Mouse (Mus musculus) left cerebral cortex, adult 9 months (tissue): Measurements from ENCODE around the gene Oxsr1.

Experiments
- DNase-seq, 2 experiments: peaks; one replicate each; pipeline ENCODE4 v3.0.0; 2022; ENCODE audit warnings: low spot score in 2 of 2

Gene Oxsr1

DNA sequence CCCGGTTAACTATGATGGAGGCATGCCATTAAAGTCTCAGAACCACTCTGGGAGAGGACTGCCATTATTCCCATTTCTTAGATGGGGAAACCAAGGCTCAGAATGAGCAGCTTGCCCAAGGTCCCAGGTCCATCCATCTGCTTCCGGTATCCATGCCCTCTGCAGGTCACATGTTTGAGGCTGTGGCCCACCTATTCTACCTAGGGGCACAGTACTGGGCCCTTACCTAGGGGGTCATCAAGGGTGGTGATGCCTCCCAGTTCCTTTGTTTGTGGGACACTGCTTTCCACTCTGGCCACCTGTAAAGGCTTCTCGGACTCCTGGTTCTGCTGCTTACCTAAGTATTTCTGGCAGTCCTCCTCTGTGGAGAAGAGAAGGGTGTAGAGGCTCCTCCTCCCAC lies 16.1 kb upstream of the Oxsr1 start:
- DNase-seq, result no peak

DNA sequence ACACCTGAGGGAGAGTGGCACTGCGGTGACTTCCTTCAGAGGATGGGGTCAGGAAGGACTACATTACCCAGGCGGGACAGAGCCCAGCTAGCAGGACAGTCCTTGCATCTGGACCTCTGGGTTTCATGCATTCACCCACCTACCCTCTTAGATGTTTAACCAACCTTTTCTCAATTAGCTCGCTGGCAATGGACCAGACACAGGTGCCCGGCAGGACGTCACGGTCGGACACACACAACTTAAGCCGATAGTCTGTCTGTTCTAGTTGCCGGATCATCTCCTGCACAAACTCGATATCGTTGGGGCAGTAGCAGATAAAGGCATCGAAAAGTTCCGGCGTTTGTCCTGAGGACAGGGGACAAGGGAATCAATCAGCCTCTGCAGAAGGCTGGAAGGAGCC lies 15.6 kb upstream of the Oxsr1 start:
- DNase-seq, result no peak

DNA sequence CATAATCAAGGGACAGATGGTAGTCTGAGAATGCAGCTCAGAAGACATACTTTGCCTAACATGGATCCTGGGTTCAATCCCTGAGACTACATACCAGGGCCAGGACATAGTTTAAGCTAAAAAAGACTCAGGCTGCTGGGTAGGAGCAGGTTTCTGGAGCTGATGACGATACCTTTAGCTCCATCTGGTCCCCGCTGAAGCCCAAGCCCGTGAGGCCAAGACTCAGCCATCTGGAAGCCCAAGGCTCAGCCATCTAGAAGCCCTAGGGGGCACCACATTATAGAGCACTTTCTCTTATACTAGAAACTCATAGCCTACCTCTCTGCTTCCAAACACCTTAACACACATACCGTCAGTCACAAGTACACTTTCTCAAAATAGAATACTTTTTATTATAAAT lies 13.3 kb upstream of the Oxsr1 start:
- DNase-seq, result no peak

DNA sequence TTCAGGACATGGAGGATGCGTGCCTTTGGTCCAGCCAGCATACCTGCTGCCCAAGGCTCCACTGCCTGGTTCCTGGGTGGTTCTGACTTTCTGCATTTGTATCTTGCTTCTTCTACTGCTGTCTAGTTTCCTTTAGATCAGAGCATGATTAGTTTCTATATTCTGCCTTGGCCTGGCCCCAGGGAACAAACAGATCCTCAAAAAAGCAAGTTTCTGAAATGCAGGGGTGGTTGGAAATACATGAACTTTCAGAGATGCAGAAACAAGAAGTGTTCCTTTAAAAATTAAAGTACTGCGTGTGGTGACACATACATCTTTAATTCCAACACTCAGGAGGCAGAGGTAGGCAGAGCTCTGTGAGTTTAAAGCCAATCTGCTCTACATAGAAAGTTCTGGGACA lies 12.6 kb upstream of the Oxsr1 start:
- peak in 1 of 2 experiments; percentile 35 for DNase-seq

DNA sequence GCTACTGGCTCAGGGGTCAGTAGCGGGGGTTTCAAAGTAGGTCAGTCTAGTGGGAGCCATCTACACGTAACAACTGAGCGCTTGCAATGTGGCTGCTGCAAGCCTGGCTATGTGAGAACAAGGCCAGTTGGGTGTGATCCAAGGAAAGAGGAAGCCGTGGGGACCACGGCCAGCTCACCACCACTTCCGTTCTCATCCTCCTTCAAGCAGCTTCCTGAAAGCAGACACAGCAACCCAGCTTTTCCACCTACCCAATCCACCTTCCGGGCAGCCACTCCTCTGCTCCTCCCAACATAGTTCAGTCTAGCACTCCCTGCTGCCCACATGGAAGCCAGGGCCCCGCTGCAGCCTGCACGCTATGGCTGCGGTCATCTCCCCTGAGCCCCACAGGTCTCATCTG lies 12.1 kb upstream of the Oxsr1 start:
- peak in 1 of 2 experiments; percentile 55 for DNase-seq

DNA sequence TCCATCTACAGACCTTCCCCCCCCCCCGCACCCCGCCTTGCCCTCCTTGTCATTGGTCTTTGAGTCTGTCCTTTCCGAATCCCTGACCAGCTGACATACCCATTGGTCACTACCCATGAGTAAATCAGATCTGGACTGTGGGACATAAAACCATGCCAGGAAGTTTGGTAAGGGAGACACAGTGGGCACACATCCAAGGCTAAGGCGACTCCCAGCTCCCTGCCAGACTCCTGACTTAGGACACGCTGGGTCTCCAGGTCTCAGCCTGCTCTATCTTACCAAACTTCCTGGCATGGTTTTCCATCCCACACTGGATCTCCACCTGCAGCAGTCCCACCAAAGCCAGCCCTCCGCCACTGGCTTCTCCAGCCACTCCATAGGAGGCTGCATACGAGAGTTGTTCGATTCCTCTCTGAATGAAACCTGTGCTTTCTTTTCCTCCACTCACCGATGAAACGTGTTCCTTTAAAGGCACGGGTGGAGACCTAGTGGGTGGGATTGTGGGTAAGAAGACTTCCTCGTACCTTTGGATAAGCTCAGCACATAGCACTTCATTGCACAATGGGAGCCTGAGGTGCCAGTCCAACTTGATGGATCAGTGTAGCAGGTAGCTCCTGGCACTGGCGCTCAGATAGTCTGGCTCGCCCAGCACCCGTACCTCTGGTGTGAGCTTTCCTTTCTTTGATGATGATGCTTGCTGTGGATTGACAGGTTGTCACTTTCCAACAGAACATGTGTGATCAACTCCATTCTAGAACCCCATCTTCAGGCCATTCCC lies 8.1 kb upstream of the Oxsr1 start:
- no peak for DNase-seq

- DNase-seq, result no peak
These were observed 6.3 kb upstream of the Oxsr1 start for GRCm38 (mm10) chr9:119328488-119328887.

- no peak for DNase-seq
These were observed 1.9 kb upstream of the Oxsr1 start for GRCm38 (mm10) chr9:119324130-119324529.

GRCm38 (mm10) chr9:119323260-119323645 lies 1.0 kb upstream of the Oxsr1 start:
- no peak for DNase-seq

- no peak for DNase-seq
These were observed 616 bp downstream of the Oxsr1 start for GRCm38 (mm10) chr9:119321392-119322229.

DNA sequence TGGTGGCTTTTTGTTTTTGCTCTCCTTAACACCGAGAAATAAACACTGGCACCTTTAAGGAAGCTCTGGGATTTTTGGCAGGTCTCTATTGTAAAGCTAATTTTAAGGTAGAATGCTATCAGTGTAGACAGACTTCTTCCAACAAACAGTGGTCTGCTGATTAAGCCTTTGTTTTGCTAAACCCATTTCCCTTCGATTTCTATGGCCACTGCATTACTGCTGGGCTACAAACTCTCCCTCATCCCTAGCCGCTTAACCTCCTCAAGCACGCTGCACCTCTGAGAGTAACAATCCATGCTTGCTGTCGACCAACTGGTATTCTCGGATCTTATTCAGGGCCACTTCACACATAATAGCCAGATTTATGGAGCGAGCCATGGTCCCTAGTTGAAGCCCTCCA lies 1.3 kb downstream of the Oxsr1 start:
- no peak for DNase-seq

DNA sequence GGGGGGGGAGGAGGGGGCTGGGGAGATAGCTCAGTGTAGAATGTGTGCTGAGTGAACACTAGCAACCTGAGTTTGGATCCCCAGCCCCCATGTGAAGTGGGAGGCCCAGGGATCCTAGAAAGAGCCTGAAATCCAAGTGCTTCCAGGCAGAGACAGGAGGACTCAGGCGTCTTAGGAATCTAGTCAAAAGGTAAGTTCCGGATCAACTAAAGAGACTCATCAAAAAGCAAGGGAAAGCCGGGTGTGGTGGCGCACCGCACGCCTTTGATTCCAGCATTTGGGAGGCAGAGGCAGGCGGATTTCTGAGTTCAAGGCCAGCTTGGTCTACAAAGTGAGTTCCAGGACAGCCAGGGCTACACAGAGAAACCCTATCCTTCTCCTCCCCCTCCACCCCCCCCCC lies 1.8 kb downstream of the Oxsr1 start:
- DNase-seq, result no peak

GRCm38 (mm10) chr9:119318891-119319290 lies 3.3 kb downstream of the Oxsr1 start:
- no peak for DNase-seq

DNA sequence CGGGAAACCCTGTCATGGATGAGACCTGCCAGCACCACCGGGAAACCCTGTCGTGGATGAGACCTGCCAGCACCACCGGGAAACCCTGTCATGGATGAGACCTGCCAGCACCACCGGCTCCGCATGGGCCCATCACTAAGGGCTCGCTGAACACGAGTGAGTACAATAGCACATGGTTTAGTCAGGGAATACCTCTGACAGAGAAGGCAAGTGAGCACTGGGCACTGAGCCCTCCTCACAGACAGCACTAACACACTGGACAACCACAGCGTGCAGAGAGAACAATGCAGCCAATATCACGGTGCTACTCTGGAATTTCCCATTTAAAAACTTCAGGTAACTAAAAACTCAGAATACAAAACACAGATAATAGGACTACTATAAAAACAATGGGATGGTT lies 9.1 kb downstream of the Oxsr1 start:
- no peak for DNase-seq

- DNase-seq, result no peak
These were observed 13.2 kb downstream of the Oxsr1 start for GRCm38 (mm10) chr9:119309067-119309466.

DNA sequence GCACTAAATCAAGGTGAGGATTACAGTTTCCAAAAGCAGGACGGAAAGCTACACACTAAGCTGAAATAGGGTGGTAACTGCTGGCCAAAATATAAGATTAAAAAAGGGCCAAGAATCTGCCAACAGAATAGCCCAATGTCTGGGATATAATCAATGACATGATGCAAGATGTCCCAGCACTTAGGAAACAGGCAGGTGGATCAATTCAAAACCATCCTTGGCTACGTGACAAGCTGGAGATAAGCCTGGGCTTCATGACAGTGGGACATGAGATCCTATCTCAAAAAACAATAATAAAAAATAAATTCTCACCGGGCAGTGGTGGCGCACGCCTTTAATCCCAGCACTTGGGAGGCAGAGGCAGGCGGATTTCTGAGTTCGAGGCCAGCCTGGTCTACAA lies 16.4 kb downstream of the Oxsr1 start:
- no peak for DNase-seq

GRCm38 (mm10) chr9:119298563-119298962 lies 23.7 kb downstream of the Oxsr1 start:
- no peak for DNase-seq

DNA sequence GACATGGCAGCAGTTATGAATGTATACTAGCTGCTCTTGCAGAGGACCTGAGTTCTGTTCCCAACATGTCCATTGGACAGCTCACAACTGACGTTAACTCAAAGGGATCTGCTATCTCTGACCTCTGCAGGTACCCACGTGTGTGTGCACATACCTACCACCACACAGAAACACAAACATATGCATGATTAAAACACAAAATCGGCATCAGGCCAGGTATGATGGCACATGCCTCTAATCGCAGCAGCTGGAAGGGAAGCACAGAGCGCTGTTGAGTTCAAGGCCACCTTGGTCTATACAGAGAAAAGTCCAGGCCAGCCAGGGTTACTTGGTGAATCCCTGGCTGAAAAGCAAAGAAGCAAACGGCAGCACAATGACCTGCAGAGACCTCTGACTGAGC lies 24.5 kb downstream of the Oxsr1 start:
- no peak for DNase-seq

GRCm38 (mm10) chr9:119290791-119291190 lies 31.4 kb downstream of the Oxsr1 start:
- DNase-seq, result no peak

GRCm38 (mm10) chr9:119280894-119281682 lies 41.1 kb downstream of the Oxsr1 start:
- no peak for DNase-seq

DNA sequence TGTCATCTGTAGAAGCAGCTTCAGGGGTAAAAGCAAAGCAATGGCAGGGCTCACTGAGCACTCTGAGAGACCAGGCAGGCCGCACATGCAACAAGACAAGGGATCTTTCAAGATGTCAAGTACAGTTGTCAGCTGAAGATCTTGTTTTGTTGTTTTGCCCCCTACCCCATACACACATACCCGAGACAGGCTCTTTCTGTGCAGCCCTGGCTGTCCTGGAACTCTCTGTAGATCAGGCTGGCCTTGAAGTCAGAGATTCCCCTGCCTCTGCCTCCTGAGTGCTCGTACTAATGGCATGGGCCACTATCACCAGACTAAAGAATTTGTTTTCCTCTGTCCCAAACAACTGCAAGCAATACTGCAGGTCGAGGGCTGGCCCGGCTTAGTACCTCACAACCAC lies 44.2 kb downstream of the Oxsr1 start:
- DNase-seq, result no peak

DNA sequence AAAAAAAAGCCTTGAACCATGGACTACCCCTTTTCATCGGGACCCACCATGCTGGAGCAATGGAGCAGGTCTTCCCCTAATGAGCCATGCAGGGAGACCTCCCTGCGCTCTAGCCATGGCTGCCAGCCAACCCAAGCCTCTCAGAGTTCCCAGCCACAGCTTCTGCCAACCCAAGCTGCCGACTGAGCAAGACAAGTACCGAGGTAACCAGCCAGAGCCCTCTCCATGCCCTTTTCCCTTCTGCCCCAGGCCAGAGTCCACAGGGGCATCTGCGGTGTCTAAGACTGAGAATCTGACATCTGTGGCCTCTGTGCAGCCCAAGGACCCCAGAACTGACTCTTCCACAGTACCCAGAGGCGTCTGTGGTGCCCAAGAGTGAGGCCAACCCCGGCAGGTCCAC lies 45.9 kb downstream of the Oxsr1 start:
- DNase-seq, result no peak
